Mouse (Mus musculus) fibroblast of lung, adult 2 months (primary cell): ENCODE data around the gene Camta1.

ENCODE experiments used
- DNase-seq: peaks from one replicate; pipeline ENCODE4 v3.0.0-alpha.2; 2011; ENCODE audit warnings: low read depth

Camta1 gene

DNA sequence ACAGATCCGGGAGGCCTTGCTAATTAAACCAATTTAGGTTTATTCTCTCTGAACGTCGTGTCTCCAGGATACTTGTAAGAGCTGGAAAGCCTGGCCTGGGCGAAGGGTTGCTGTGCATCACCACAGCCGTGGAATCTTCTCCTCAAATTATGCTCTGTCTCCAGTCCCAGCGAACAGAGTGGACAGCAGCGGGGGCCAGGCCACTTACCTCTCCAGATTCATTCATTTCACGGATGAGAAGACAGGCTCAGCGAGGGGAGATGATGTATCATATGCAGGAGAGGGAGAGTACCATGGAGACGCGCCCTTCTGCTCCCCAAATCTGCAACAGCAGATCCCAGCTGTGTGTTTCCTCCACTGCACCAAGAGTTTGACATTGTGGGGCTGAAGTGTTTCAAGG lies 711.6 kb downstream of the Camta1 start:
- DNase-seq, result no peak

DNA sequence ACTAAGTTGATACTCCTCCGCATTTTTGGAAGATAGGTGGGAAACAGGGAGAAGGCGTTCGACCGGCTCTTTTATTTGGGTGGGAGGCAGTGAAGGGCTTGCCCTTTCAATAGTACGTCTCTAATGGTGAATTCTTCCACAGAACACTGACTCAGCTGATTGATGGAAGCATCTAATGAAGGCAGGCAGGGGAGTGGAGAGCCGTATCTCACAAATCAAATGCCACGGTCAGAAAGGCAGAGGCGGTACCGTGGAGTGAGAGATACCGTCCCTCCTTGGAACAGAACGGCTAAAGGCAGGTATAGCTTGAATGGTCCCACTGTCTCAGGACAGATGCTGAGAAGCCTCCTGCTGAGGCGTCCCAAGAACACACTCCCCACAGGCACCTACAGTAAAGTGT lies 714.1 kb downstream of the Camta1 start:
- no peak for DNase-seq

DNA sequence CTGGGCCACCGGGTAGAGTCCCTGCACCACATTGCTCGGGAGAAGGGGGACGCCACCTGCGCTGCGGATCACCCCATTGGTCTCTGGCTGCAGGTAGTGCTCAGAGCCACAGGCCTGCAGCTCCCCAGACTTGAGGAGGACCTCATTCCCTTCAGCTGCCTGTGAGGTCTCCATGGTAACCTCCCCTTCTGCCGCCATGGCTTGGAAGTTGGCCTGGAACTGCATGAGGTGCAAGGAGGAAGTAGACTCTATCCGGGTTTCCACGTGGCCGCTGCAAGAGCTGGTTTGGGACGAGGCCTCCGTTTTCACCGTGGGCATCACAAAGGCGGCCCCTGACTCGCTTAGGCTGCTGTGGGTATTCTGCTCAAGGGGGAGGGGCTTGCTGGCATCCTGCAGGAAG lies 717.6 kb downstream of the Camta1 start:
- DNase-seq, result no peak

DNA sequence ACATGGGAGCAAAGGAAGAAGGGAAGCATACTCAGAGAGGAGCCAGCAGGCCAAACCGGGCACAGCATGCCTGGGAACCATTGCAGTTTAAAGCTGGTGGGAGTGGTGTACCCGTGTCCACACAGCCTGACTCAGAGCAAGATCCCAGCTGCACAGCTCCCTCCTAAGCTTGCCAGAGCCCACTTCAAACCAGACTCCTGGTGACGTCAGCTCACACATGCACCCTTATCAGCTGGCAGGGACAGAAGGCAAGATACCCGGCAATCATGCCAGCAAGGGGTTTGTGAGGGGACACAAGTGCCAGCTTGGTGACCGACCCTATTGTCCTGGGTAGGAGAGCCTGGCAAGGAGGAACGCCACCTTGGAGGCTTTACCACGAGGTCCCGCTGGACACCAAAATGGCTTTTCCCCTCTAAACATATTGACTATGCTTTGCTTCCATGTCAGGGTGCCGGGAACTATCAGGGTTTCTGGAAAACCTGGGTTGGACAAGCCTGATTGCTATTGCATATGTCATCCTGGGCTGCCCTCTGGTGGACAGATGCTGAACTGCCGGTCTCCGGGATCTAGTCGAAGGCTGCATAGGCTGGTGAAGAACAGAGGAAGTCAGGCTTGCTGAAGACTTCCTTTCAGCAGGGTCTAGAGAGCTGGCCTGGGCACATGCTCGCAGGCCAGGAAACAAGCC lies 720.3 kb downstream of the Camta1 start:
- peak; percentile 51 for DNase-seq

DNA sequence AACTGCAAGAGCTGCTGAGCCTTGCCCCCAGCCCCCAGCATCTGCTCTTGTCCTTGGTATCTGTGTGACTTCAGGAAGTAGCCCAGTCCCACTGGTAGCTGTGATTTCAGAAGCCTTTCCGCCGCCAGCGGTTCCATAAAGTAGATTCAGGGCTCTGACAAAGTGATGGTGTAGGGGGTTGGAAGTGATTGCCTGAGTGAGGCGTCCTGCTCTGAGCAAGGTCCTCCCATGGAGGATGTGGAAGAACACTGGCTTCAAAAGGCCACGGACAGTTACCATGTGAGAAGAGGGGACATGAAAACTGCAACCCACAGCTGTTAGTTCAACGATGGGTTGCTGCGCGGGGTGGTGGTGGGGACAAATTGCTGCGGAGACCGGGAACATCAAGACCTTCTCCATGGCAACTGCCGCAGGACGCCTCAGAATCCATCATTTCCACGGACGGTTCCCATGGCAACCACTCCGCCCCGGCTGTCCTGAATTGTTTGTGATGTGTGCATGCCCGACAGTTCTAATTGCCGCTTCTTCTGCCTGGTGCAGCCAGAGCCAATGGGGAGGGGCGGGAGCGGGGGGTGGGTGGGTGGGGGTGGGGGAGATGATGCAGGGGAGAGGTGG lies 721.2 kb downstream of the Camta1 start:
- no peak for DNase-seq

DNA sequence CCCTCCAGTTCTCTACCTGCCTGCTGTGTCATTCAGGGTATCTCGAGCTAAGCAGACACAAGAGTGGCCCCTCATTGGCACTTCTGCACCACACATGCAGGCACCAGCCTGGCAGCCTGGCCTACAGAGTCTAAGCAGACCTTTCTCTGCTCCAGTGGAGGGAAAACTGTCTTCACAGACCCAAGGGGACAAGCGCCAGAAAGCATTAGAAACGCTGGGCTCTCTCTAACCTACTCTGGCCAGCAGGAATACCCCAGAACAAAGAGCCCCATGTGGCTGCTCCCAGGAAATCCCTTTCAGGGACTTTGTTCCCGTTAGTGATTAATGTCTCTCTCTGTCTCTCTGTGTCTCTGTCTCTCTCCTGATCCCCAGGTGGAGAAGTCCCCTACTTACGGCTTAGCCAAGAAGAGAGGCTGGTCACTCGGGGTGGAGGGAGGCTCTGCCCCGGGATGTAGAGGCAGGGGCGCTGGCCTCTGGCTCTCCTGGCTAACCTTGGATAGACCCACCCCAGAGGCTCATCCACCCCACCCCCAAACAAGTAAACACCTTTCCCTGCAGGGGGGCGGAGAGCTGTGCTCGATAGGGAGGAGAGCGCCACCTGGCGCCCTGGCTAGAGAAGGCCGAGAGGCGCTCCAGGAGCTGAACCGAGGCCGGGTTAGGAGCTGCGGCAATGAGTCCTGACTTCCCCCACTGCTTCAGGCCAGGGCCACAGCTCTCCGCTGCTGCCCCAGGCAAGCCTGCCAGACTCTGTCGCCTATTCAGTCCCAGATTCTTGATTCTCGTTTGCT lies 722.4 kb downstream of the Camta1 start:
- DNase-seq, result no peak

DNA sequence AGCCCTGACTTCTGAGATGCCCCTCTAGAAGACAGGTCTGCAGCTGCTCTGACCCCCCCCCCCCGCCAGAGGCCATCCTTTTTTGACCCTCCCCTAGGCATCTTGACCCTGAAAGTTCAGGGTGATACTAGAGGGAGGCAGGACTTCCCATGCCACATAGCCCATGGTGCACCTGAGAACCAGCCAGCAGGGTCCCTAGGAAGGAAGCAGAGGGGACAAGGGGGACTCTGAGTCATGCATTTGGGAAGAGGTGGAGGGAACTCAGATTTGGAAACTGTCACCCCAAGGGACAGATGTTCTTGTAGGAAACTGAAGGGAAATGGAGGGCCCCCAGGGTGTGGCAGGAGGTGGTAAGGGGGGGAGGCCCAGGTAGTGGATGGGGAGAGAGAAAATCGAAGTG lies 723.1 kb downstream of the Camta1 start:
- no peak for DNase-seq

DNA sequence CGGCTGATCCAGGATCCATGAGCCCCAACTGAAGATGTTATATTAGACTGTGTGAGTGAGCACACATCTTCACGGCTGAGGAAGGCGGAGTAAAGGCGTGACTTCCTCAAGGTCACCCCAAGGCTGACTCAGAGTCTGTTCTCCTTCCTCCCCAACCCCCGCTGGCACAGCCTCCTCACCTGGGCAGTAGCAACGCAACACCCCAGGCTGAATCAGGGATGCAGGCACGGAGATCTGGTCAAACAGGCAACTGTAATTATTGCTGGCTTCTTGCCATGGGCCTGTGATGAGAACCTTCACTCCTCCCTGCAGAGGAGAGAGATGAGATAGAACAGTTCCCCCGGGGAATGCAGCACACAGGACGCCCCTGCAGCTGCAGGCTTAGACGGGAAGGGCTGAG lies 723.5 kb downstream of the Camta1 start:
- no peak for DNase-seq

DNA sequence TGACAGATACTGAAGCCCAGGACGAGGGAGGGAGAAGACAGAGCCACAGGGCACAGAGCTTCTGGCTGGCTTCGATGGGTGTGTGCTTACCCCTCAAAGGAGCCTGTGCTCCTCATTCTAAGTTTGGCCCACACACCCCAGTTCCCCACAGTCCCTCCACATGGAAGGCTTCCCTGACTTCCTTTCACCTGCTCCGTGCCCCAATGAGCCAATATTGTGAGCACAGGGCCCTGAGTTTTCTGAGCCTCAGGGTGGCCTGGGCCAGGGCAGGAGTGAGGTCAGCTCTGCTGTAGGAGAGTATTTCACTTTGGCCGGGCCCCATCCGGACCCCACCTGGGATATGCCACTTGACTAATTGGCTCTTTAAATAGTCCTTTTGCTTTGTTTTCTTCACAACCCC lies 724.0 kb downstream of the Camta1 start:
- no peak for DNase-seq

DNA sequence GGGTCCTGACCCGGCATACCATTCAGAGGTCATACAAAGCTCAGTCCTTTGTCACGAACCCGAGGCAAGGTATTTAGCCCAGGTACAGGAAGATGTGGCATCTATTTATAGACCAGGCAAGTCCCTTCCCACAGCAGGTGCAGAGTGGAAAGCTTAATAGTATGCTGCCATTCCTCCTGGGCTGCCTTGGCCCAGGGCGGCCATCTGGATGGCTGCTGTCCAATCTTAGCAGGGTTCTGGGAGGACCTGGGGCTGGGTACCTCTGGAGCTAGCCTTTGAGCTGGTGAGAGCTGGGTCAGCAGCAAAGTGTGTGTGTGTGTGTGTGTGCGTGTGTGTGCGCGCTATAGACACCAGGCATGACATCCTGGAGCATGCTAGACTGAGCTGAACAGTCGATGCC lies 726.2 kb downstream of the Camta1 start:
- DNase-seq, result no peak

DNA sequence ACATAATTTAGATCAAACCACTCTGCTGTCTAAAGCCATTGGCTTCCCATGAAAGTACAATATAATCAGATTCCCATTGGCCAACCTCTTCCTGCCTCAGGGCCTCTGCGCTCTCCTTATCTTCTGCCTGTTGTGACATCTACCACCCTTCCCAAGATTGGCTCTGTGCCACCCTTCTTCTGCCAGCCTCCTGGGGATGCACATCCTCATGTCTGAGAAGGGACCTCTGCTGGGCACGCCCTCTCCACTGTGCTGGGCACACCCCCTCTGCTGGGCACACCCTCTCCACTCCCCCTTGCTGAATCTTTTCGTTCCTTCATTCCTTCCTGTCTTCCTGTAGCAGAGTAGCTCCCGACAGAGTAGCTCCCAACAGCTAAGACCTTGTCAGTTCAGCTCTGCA lies 727.9 kb downstream of the Camta1 start:
- DNase-seq, result no peak

DNA sequence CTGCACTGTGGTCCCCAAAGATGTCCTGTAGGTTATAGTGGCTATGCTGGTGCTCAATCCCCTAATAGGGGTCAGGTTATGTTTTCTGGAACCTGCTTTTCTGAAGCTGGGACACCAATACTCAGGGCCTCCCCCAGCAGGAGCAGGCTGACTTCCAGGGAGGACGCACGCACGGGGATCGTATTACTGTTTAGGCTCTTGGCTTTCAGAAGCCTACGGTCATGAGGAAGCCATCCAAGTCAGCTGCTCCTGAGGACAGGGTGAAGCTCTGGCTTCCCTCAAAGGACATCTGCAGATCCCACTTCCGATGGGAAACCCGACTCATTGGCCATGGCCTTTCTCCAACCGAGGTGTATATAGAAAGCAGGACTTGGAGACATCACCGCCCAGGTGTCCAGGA lies 729.2 kb downstream of the Camta1 start:
- no peak for DNase-seq

DNA sequence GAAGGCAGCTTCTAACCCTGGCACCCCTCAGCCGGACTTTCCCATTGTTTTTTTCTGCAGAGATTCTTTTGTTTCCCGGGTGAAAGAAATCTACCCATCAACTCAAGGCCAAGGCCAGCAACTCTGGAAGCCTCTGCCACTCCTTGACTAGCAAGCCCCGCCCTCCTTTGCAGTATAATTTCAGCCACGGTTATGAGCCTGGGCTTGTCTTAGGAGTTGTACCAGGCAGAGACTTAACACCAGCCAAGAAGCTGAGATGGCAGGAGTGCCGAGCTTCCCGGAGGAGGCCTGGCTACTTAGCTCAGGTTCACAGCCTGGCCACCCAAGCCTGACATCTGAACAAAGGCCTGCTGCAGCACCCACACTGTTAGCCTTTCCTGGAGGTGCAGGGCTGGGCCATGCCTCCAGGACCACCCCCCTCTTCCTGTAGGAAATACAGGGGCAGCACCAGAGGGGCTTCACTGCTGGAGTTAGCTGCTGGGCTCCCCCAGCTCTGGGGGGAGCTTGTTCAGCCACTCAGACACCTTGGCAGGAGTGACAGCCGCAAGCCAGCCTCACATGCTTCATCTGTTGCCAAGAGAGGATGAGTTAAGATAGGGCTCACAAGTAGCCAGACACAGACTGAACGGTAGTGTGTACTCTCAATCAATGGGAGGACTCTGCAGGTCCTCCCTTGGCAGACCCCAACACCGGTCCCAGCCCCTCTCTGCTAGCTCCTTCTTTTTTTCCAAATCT lies 730.8 kb downstream of the Camta1 start:
- no peak for DNase-seq

DNA sequence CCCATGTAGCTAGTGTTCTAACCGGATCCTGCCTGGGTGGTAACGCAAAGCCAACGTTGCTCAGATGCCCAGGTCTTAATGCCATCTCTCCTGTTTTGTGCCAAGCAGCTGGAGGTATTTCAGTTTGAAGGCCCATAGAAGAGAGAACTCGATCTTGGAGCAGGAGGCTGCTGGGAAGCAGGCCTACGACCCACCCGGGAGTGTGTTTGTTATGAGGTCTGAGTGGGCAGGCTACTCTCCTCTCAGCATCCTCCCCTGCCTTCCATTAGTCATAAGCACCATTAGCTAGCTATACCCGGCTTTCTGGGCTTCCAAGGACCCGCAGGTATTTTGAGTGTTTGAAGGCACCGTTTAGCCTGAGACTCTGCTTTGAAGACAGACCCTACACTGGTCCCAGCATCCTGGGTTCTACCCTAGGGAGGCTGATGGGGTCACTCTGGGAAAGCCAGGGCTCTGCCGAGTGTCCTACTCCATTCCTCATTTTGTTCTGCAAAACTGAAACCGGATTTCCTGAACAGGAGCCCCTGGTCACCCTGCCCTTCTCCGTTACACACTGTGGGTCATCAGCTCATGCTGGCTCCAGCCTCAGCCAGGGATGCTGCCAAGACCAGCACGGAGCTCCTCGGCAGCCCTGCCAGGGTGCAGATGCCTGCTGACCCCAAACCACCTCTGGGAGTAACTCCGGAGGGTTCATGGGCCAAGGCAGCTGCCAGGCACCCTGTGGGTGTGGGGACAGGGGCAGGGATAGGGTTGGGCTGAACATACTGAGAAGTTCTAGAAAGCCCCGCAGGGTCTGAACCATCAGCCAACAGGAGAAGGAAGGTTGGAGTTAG lies 731.7 kb downstream of the Camta1 start:
- no peak for DNase-seq

DNA sequence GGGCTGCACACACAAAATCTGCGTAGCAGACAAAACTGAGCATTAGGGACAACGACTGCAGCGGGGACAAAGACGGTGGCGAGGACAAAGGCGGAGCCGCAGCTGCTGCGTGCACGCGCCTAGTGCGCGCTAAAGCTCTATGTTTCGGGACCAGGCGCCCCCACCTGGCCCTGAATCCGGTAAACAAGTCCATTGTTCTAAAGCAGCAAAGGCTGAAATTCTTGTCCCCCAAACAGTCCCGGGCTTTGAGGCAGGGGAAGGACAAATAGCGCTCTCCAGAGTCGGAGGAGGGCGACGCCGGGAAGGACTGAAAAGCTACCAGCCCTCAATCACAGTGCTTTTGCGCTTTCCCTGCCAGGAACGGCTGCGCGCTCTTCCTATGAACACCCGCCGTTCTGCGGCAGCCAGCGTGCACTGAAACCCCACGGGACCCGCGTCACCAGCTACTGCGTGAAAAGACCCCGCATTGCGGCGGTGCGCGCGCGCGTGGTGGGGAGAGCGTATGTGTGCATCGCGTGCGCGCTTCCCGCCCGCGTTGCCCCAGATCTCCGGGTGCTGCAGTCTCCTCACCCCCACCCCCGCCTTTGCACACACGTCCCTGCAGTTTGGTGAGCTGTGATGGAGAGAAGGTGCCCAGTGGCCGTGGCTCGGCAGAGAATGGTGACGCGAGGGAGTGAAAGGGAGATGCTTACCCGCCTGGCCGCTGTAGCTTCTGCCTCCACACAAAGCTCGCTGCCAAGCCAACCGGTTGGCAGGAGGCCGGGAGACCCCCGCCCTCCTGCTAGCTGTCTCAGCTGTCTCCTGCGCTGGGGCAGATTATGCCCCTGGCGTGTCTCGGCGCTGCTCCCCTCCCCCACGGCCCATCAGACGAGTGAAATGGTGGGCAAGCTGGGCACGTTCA lies 732.8 kb downstream of the Camta1 start:
- DNase-seq, result no peak

DNA sequence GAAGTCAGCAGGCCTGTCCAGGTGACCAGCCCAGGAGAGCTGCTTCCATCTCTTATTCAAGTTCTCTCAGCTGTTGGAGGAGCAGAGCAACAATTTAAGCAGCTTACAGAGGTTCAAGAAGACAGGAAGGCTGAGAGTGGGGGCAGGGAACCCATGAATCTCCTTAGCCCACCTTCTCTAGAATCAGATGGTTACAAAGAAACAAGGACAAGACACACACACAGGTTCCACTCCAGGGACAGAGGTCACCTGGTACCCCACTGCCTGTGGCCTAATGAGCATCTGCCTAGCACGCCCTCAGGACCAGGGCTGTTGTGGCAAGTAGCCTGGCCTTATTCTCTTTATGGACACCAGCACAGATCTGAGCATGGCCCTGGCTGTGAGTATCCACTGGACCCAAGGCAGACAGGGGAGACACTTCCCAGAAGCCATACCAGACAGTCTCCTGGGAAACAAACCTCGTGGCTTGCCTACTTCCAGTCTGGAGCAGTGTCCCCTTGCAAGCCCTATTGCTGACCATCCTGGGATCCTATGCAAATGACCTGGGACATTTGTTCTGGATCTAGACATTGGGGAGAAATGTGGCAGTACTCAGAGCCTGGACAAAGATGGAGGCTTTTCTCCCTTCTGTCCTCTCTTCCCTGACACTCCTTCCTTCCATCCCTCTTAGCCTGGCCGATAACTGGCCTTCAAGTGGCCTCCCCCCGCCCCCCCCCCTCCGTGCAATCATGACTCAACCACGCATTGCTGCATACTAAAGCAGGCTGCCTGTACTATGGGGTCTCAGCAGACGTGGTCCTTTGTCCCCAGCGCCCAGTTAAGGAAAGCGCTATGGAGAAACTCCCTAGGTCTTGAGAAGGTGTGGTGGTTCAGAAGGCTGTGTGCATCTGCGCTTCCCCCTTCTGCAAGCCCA lies 733.8 kb downstream of the Camta1 start:
- no peak for DNase-seq

DNA sequence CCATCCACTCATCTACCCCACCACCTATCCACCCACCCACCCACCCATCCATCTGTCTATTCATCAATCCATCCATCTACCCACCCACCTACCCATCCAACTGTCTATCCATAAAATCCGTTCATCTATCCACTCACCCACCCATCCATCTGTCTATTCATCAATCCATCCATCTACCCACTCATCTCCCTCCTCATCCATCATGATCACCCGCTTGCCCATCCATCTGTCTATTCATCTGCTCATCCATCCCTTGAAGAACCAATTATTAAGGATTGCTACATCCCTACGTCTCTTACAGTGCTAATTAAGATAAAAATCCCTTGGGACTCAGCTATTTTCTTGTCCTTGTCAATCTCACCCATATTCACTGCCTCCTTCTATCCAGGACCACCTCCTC lies 742.8 kb downstream of the Camta1 start:
- no peak for DNase-seq

DNA sequence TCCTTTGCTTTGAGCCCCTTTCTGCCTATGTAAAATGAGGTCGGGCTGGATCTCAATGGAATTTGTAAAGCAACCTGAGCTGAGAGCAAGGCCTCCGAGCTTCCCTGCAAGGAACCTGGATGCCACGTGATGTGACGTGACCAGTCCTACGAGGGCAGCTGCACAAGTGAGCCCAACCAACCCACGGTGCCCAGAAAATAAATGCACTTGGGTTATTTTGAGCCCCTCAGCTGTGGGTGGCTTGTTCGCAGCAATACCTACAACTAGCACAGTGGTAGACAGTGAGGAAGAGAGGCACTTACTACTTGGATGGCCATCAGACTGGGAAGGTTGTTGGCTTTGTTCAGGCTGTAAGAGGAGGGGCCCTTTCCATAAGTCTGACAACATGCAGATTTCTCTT lies 747.1 kb downstream of the Camta1 start:
- no peak for DNase-seq

DNA sequence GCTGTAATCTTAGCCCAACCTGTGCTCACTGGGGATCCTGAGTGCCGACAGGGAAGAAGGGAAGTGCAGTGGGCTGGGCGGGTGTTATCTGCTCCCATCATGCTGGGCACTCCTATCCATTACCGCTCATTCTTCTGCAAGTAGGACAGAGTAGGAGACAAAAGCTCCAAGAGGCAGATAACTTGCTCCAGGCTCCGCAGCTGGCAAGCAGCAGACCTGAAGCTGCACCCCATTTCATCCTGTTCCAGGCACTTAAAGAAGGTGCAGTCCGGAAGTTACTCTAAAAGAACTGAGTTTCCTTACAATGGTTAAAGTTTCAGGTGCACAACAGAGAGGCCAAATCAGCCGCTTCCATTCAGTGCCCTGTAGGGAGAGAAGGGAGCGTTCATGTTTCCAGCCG lies 750.5 kb downstream of the Camta1 start:
- DNase-seq, result no peak

DNA sequence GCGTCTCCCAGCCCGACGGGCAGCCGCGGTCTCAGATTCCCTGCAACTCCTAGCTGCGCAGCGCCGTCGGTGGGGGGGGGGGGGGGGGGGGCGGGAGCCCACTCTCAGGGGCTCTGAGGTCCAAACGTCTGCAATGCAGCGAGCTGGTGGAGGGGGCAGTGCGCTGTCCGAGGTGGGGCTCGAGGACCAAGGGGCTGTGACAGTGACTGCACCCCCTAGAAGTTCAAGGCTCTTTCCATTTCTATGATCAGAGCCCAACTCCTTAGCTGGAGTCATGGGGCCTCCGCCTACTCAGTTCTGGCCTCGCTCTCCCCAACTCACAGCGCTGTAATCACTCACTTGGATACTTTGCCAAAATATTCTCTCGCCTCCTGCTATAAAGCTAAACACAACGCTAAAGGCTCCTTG lies 752.8 kb downstream of the Camta1 start:
- no peak for DNase-seq
